Mouse (Mus musculus): ENCODE data around the gene S1pr1.

- TF ChIP-seq CTCF (IDR thresholded peaks at IDR 0.05 in 2 of 3, conservative IDR thresholded peaks at IDR 0.05 in 1 of 3; ENCODE audit: control insufficient read depth in 1 of 3, insufficient read depth in 1 of 3, low read depth in 2 of 3, low read length in 3 of 3, poor library complexity in 1 of 3, severe bottlenecking in 1 of 3): no peak
- TF ChIP-seq POLR2A (IDR thresholded peaks at IDR 0.05; ENCODE audit: control insufficient read depth in 1 of 2, insufficient read depth in 1 of 2, low read depth in 1 of 2, low read length in 2 of 2, poor library complexity in 1 of 2): no peak
- no peak for TF ChIP-seq TAL1 (IDR thresholded peaks at IDR 0.05; ENCODE audit: low read length)
- TF ChIP-seq SIN3A (IDR thresholded peaks at IDR 0.05; ENCODE audit: low read length): no peak
- no peak for TF ChIP-seq HCFC1 (IDR thresholded peaks at IDR 0.05; ENCODE audit: low read depth, low read length)
- TF ChIP-seq EP300 (IDR thresholded peaks at IDR 0.05; ENCODE audit: low read depth in 1 of 2, low read length in 2 of 2): no peak
- TF ChIP-seq TCF12 (IDR thresholded peaks at IDR 0.05; ENCODE audit: low read depth, low read length): no peak
- TF ChIP-seq MAX (IDR thresholded peaks at IDR 0.05; ENCODE audit: low read length): no peak
- TF ChIP-seq NELFE (IDR thresholded peaks at IDR 0.05; ENCODE audit: low read depth, low read length): no peak
Observed at GRCm38 (mm10) chr3:115763292-115763691, 48.4 kb upstream of the S1pr1 start.

Data from MEL (cell line).